Mouse (Mus musculus): ENCODE results near the gene Robo1. TPM values are rescaled to one million over a fixed set of nuclear protein-coding genes. Genes with fewer than 3 reads are reported as not detected.

Gene Robo1
- polyA plus RNA-seq (2012; rRNA removed), result 54.1 and 61.7 TPM in 2 replicates

DNA sequence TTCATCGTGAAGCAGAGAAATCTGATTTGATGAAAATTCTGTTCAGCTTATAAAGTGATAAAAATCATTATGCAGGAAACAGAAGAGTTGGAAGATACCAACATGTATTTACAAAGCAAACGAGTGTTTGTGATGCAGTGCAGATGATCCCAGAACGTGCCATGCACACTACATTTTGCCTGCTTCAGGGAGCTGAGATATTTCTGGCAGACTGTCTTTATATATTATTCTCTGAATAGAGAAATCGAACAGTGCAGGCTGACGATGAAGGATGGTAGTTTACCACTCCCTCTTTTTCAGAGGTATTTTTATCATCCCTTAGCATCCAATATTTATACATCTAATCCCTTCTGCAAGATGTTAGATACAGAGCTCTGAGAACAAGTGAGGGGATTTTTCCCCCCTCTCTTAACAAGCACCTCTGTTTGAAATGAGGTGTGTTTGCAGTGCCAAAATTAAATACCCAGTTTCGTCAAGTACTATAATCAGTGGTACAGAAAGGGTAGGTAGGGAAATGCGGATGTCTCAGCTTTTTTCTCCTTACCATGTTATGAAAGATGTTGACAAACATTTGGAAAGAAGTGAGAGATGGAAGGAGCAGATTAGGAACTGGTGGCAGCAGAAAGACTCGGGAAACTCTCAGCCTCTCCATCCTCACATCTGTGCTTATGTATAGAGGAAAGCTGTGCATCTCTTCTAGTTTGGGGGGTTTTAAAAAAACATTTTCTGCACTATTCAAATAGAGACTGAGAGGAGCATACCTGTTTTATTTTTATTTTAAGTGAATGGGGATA lies at the start of gene Robo1:
Gene Robo1 (plus strand): TSS at position 770 of the 794 bp plus-strand sequence.

